Mouse (Mus musculus) neural tube, embryonic 14.5 days (tissue): ENCODE data around the gene Gabpb2. TPM values are rescaled to one million over a fixed set of nuclear protein-coding genes. Genes with fewer than 3 reads are reported as not detected.
A peak's percentile ranks its signal among the peaks of the same experiment; 100 is the strongest.

Experiments used
- ATAC-seq: fragments of 200-750 bp; cut with Nextera tagmentation; 2 replicates; pipeline ENCODE4 v1.8.0; 2017; ENCODE audit warnings: low read depth, mild to moderate bottlenecking, moderate TSS enrichment, moderate library complexity
- H3K27ac ChIP-seq: fragments of 300-500 bp; sonication (generic); 2 replicates; pipeline ENCODE4 v1.5.1; 2014; ENCODE audit warnings: low read depth, mild to moderate bottlenecking, control low read depth, low read length, moderate library complexity, mixed read lengths
- H3K27me3 ChIP-seq: fragments of 300-500 bp; sonication (generic); 2 replicates; pipeline ENCODE4 v1.6.1; 2014; ENCODE audit warnings: low read length; ENCODE audit not compliant: control insufficient read depth, insufficient read depth
- H3K36me3 ChIP-seq: fragments of 300-500 bp; sonication (generic); 2 replicates; pipeline ENCODE4 v1.6.1; 2014; ENCODE audit warnings: low read length, mixed read lengths; ENCODE audit not compliant: control insufficient read depth, insufficient read depth
- H3K4me1 ChIP-seq: fragments of 300-500 bp; sonication (generic); 2 replicates; pipeline ENCODE4 v1.6.1; 2014; ENCODE audit warnings: low read length; ENCODE audit not compliant: control insufficient read depth, insufficient read depth
- H3K4me2 ChIP-seq: fragments of 300-500 bp; sonication (generic); 2 replicates; pipeline ENCODE4 v1.6.1; 2014; ENCODE audit warnings: mild to moderate bottlenecking, low read depth, low read length, control low read depth
- H3K4me3 ChIP-seq: fragments of 300-500 bp; sonication (generic); 2 replicates; pipeline ENCODE4 v1.5.1; 2014; ENCODE audit warnings: low read depth, low read length, control low read depth, mixed read lengths
- H3K9ac ChIP-seq: fragments of 300-500 bp; sonication (generic); replicated peaks from 2 replicates; pipeline ENCODE4 v1.6.1; 2014; ENCODE audit warnings: low read depth, mild to moderate bottlenecking, control low read depth, low read length, mixed read lengths
- H3K9me3 ChIP-seq: fragments of 300-500 bp; sonication (generic); 2 replicates; pipeline ENCODE4 v1.6.1; 2016; ENCODE audit warnings: low read length; ENCODE audit not compliant: control insufficient read depth
- WGBS: fragments of 180-500 bp; shearing (Covaris S2); extraction: QIAGEN DNeasy Blood & Tissue Kit; methylation state at CpG from one replicate; pipeline ENCODE4 v1.1.7; 2014; 5-methylcytosine and 5-hydroxymethylcytosine counted together
- polyA plus RNA-seq: library from polyadenylated mRNA; unstranded; fragments of >200 nt; fragmentation: Nextera tagmentation; extraction: Ambion mirVana; gene quantifications from 2 replicates; pipeline ENCODE4 v1.2.1, GENCODE M21; 2014

Gabpb2 gene
- polyA plus RNA-seq, 1 experiment from 2014 or later = 4.7 TPM

GRCm38 (mm10) chr3:95161618-95162344 is 55.9 kb downstream of the Gabpb2 start:
- H3K36me3 ChIP-seq = peaks cover 23% of the 10 kb centered on the region
- H3K27ac ChIP-seq = peak overlapping the region; percentile 65
- H3K4me1 ChIP-seq = peaks cover 24% of the 10 kb centered on the region
- H3K9ac ChIP-seq = peak overlapping the region; percentile 64
- peak overlapping the region; percentile 78 for H3K4me2 ChIP-seq
- no peaks in the 10 kb centered on the region for H3K27me3 ChIP-seq
- peak overlapping the region; percentile 60 for H3K4me3 ChIP-seq
- 1% methylated on average over 9 of the region's 9 CpGs for WGBS
- no peaks in the 10 kb centered on the region for H3K9me3 ChIP-seq
- ATAC-seq = no peak

- 0 out of 2 replicates have a peak, but pooled peaks have one; percentile 13 for ATAC-seq
- H3K9ac ChIP-seq = peak overlapping the region; percentile 64
- H3K9me3 ChIP-seq = no peaks in the 10 kb centered on the region
- H3K4me3 ChIP-seq = peak overlapping the region; percentile 60
- H3K4me1 ChIP-seq = peaks cover 24% of the 10 kb centered on the region
- peak overlapping the region; percentile 65 for H3K27ac ChIP-seq
- peaks cover 17% of the 10 kb centered on the region for H3K36me3 ChIP-seq
- H3K4me2 ChIP-seq = peak overlapping the region; percentile 78
- under 1% methylated on average over 30 of the region's 30 CpGs for WGBS
- no peaks in the 10 kb centered on the region for H3K27me3 ChIP-seq
Observed at GRCm38 (mm10) chr3:95161041-95161551, 56.6 kb downstream of the Gabpb2 start.

DNA sequence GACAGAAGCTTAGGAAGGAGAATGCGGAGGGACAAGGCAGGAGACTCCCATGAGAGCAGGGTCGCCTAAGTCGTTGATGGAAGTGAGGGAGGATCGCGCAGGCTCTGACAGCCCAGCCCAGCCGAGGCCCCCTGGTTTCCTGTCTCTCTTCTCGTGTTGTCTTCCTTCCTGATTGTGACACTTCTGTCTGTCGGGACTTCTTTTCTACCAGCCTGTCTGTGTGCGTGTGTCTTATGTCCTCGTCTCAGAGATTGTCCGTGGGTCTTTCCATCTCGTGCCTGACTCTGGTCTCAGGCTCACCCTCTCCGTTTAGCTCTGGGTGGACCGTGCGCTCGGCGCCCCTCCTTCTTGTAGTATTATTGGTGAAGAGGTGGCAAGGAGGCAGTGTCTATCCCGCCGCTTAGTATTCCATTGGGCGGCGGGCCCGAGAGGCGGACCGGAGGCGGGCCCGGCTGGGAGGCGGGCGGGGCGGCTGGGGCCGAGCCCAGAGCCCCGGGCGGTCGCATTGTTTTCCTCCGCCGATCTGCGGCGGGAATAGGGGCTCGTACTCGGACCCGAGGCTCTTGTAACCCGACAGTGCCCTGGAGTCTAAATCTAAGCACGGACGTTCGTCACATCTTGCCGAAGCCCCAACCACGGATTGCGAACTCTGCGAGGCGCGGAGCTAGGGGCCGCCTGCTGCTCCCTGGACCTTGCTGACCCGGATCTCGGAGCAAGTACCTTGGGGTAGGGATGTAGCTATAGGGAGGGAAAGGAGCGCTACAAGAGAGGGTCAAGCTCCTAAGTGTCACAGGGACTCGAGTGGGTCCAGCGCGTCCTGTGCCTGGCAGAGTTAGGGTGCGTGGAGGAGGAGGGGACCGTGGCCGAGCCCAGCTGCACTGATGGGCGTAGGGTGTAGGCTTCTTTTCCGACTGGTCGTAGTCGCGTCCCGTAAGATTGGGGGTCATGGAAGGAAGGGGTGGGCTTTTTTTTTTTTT is 57.4 kb downstream of the Gabpb2 start, which contains the start of gene Sema6c:
TSS of gene Sema6c (plus strand) at position 471 of the 977 bp plus-strand sequence.
- Histone ChIP-seq H3K36me3 (peaks cover 9% of the 10 kb centered on the region; the same call in 1 of the 2 replicates), H3K4me1 (peaks cover 24% of the 10 kb centered on the region), H3K27me3 (no peaks in the 10 kb centered on the region), H3K4me2 (peak within 1 kb of the TSS; percentile 78), H3K27ac (peak within 1 kb of the TSS; percentile 65), H3K9me3 (no peaks in the 10 kb centered on the region), H3K9ac (peak within 1 kb of the TSS; percentile 64), H3K4me3 (peak within 1 kb of the TSS; percentile 60)
- ATAC-seq = peak; percentile 97
- 0% methylated on average over 66 of the region's 66 CpGs for WGBS

DNA sequence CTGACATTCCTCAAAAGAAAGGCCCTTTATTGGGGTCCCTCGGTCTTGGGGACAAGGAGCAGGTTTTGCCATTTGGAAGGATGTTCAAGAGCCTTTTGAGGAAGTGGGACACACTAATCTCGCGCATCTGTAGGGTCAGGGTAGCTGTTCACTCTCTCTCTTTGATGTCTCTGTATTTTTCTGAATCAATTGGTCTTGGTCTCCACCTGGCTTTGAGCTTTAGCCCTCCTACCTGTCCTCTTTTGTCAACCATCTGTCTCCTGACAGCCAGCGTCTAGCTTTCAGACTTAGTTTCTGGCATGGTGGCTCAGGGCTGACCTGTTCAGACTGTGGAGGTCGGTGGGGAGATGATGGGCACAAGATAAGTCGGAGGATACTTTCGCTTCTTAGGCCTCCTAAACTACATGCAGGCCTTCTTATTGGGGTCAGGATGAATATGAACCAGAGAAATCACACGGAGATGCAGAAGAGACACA is 58.2 kb downstream of the Gabpb2 start:
- H3K27me3 ChIP-seq = no peaks in the 10 kb centered on the region
- peak overlapping the region; percentile 64 for H3K9ac ChIP-seq
- peaks cover 3% of the 10 kb centered on the region; the same call in 1 of the 2 replicates for H3K36me3 ChIP-seq
- 17% methylated on average over 8 of the region's 8 CpGs for WGBS
- H3K4me3 ChIP-seq = peak overlapping the region; percentile 60
- peak overlapping the region; percentile 78 for H3K4me2 ChIP-seq
- ATAC-seq = peak; percentile 5; the same call in 1 of the 2 replicates
- H3K27ac ChIP-seq = peak overlapping the region; percentile 2; the same call in 1 of the 2 replicates
- no peaks in the 10 kb centered on the region for H3K9me3 ChIP-seq
- peaks cover 24% of the 10 kb centered on the region for H3K4me1 ChIP-seq

GRCm38 (mm10) chr3:95153874-95154273 is 63.8 kb downstream of the Gabpb2 start:
- no peak overlapping the region for H3K9ac ChIP-seq
- no peak for ATAC-seq
- no peaks in the 10 kb centered on the region for H3K4me1 ChIP-seq
- H3K4me3 ChIP-seq = no peak overlapping the region
- no peaks in the 10 kb centered on the region for H3K27me3 ChIP-seq
- no peaks in the 10 kb centered on the region for H3K36me3 ChIP-seq
- no peak overlapping the region for H3K27ac ChIP-seq
- WGBS = 50% methylated on average over 4 of the region's 4 CpGs
- H3K4me2 ChIP-seq = no peak overlapping the region
- no peaks in the 10 kb centered on the region for H3K9me3 ChIP-seq

DNA sequence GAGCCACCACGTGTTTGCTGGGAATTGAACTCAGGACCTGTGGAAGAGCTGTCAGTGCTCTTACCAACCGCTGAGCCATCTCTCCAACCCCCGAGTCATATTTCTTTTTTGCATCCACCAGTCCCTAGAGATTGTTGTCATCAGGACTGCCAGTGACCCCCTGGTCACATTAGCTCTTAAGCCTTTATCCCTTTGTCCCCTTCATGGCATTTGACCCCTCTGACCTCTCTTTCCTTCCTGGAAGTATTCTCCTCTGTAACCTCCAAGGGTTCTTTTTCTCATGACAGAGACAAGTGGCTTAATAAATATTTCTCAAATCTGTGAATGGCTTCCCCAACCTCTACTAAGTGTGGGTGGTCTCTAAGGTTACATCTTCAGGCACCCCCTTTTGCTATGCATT is 69.8 kb downstream of the Gabpb2 start:
- no peak for ATAC-seq
- no peak overlapping the region for H3K27ac ChIP-seq
- H3K9me3 ChIP-seq = no peaks in the 10 kb centered on the region
- no peaks in the 10 kb centered on the region for H3K36me3 ChIP-seq
- no peaks in the 10 kb centered on the region for H3K4me1 ChIP-seq
- no peak overlapping the region for H3K4me2 ChIP-seq
- WGBS = 27% methylated on average over 3 of the region's 3 CpGs
- H3K9ac ChIP-seq = no peak overlapping the region
- no peak overlapping the region for H3K4me3 ChIP-seq
- H3K27me3 ChIP-seq = no peaks in the 10 kb centered on the region

DNA sequence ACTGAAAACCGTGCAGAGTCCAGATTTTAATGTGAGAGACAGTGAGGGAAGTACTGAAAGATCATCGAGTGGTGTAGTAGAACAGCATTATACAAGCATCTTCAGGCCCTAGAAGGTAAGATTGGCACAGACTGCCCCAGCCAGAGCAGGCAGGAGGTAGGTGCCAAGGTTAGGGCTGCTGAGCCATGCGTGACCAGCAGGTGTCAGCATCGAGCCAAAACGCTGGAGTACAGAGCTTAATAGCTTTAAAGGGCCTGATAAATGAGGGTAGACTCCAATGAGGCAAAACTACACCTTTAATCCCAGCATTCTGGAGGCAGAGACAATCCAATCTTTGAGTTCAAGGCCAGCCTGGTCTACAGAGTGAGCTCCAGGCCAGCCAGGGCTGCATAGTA is 75.1 kb downstream of the Gabpb2 start:
- H3K4me2 ChIP-seq = no peak overlapping the region
- 0 out of 2 replicates have a peak, but pooled peaks cover 5% of the 10 kb centered on the region for H3K36me3 ChIP-seq
- H3K9me3 ChIP-seq = no peaks in the 10 kb centered on the region
- WGBS = 11% methylated on average over 5 of the region's 5 CpGs
- H3K9ac ChIP-seq = no peak overlapping the region
- ATAC-seq = peak; percentile 81; the same call in 1 of the 2 replicates
- H3K27me3 ChIP-seq = no peaks in the 10 kb centered on the region
- H3K27ac ChIP-seq = no peak overlapping the region
- no peaks in the 10 kb centered on the region for H3K4me1 ChIP-seq
- H3K4me3 ChIP-seq = no peak overlapping the region

DNA sequence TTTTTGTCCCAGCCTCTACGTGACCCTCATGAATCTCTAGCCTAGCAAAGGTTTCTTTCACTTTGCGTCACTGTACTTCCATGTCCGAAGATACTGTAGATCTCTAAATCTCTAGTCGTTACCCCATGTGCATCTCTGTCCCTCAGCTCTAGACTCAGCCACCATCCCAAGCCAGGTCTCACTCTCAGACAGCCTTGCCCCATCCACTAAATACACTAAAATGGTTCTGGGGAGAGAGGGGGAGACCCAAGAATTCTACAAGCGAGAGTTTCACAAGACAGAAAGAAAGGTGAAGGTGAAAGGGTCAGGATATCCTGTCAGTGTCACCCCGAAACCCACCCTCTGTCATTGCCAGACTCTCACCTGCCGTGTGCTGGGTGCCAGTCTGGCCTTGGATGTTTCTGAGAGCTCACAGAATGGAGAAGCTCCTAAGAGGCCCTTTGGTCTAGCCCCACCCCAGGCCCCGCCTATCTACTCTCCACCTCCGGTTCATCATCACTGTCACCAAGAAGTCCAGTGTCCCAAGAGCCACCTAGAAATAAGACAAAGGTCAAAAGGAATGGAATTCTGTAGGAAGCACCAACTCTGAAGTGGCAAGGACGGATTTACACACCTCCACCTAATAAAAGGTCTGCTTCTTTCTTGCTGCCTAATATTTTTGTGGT is 75.6 kb downstream of the Gabpb2 start, which contains the start of gene Tnfaip8l2:
TSS of gene Tnfaip8l2 (minus strand) at position 409 of the 665 bp plus-strand sequence.
- 0 out of 2 replicates have a peak, but pooled peaks cover 5% of the 10 kb centered on the region for H3K36me3 ChIP-seq

More for the DNA sequence above, 75.6 kb downstream of the Gabpb2 start, which contains the start of gene Tnfaip8l2:
- no peak within 1 kb of the TSS for H3K9ac ChIP-seq
- no peak within 1 kb of the TSS for H3K27ac ChIP-seq
- no peaks in the 10 kb centered on the region for H3K27me3 ChIP-seq
- no peaks in the 10 kb centered on the region for H3K9me3 ChIP-seq
- no peak within 1 kb of the TSS for H3K4me2 ChIP-seq
- no peak for ATAC-seq
- H3K4me3 ChIP-seq = no peak within 1 kb of the TSS
- H3K4me1 ChIP-seq = no peaks in the 10 kb centered on the region
- WGBS = 83% methylated on average over 10 of the region's 10 CpGs
